Comparison of ENCODE assay signal across 13 mouse cellular contexts in the genomic region with DNA sequence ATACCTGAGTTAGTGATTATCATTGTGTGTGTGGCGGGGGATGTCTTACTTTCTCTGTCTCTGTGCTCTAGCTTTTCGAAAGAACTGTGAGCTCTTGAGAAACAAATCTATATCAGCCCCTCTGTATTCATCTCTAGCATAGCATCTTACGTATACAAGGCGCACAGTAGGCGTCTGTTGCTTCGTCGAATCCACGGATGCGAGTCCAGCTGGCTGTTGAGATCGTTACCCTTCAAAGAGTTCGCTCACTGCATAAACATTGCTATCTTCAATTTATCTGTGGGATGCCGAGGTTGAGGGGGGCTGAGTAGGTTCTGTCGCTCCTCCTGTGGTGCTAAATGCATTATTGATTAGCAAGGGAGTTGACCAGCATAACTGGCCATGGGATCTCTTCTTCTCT.
DNase-seq lines count a peak whose midpoint lies in the region; ATAC-seq and TF ChIP-seq lines count a peak whose summit lies in the region.
"Had no signal": no experiment of that assay in that cellular context is flagged by ENCODE, and none has a peak within 500 bp of the region (broad histone marks: within the 10 kb centered on the region; RNA-seq: fewer than 3 reads in every experiment).

No protein-coding gene starts in this region.

- 0 out of 2 replicates have a peak overlapping the region, but pooled peaks have one; percentile 29 for H3K9ac ChIP-seq in forebrain, embryonic 14.5 days (ENCODE audit: low read length)
- no peak overlapping the region for H3K9ac ChIP-seq in hindbrain, postnatal 0 days (replicated peaks; ENCODE audit: low read length)
- H3K9ac ChIP-seq in neural tube, embryonic 14.5 days (replicated peaks; ENCODE audit: low read depth, low read length), result no peak overlapping the region
- H3K9ac ChIP-seq in kidney, embryonic 15.5 days, result no peak overlapping the region
- H3K9ac ChIP-seq: heart, embryonic 13.5 days had no signal

- no peak overlapping the region for H3K4me3 ChIP-seq in layer of hippocampus, adult 2 months
- no peak overlapping the region for H3K4me3 ChIP-seq in forebrain, embryonic 14.5 days (ENCODE audit: low read depth, low read length)
- H3K4me3 ChIP-seq in hindbrain, postnatal 0 days (ENCODE audit: low read length), result no peak overlapping the region
- no peak overlapping the region for H3K4me3 ChIP-seq in neural tube, embryonic 14.5 days (ENCODE audit: low read depth, low read length)
- H3K4me3 ChIP-seq in kidney, embryonic 15.5 days (replicated peaks), result no peak overlapping the region
- H3K4me3 ChIP-seq: erythroblast, embryonic 14.5 days; heart, embryonic 13.5 days had no signal

- no peak for DNase-seq in layer of hippocampus, adult 2 months (ENCODE audit: low spot score in 2 of 2)
- DNase-seq in layer of hippocampus, adult 18-20 months (ENCODE audit: low spot score in 2 of 2), result no peak
- DNase-seq in forebrain, embryonic 14.5 days (ENCODE audit: low spot score), result peak; percentile 27
- DNase-seq in hindbrain, postnatal 0 days (ENCODE audit: low spot score), result no peak
- no peak for DNase-seq in cerebellum, postnatal 14 days
- no peak for DNase-seq in ovary, postnatal 10 days (ENCODE audit: low spot score)
- DNase-seq: cerebellum, adult 11 months; lung, postnatal 14 days; thymus, postnatal 14 days had no signal

- no peak for TF ChIP-seq CTCF in layer of hippocampus, adult 2 months (conservative IDR thresholded peaks at IDR 0.05)
- no peak for TF ChIP-seq CTCF in hindbrain, postnatal 0 days (IDR thresholded peaks at IDR 0.05; ENCODE audit: low read depth)

- H3K4me2 ChIP-seq in forebrain, embryonic 14.5 days (ENCODE audit: low read length), result peak overlapping the region; percentile 25; the same call in 1 of the 2 replicates
- 0 out of 2 replicates have a peak overlapping the region, but pooled peaks have one; percentile 11 for H3K4me2 ChIP-seq in hindbrain, postnatal 0 days (ENCODE audit: low read depth, low read length)
- H3K4me2 ChIP-seq in neural tube, embryonic 14.5 days (ENCODE audit: low read depth, low read length), result no peak overlapping the region
- H3K4me2 ChIP-seq in kidney, embryonic 15.5 days, result no peak overlapping the region
- H3K4me2 ChIP-seq: heart, embryonic 13.5 days had no signal

- H3K27ac ChIP-seq in layer of hippocampus, adult 2 months, result peak overlapping the region; percentile 12; the same call in 1 of the 2 replicates
- peak overlapping the region; percentile 94 for H3K27ac ChIP-seq in forebrain, embryonic 14.5 days (ENCODE audit: low read depth, low read length)
- peak overlapping the region; percentile 74 for H3K27ac ChIP-seq in hindbrain, postnatal 0 days
- H3K27ac ChIP-seq in neural tube, embryonic 14.5 days (ENCODE audit: low read depth, low read length), result peak overlapping the region; percentile 83
- no peak overlapping the region for H3K27ac ChIP-seq in kidney, embryonic 15.5 days
- H3K27ac ChIP-seq: heart, embryonic 13.5 days had no signal

- peaks cover 40% of the 10 kb centered on the region for H3K4me1 ChIP-seq in forebrain, embryonic 14.5 days (ENCODE audit: control insufficient read depth, insufficient read depth, low read length)
- peaks cover 16% of the 10 kb centered on the region; the same call in 1 of the 2 replicates for H3K4me1 ChIP-seq in hindbrain, postnatal 0 days (ENCODE audit: insufficient read depth, low read length)
- H3K4me1 ChIP-seq in neural tube, embryonic 14.5 days (ENCODE audit: control insufficient read depth, insufficient read depth, low read length), result peaks cover 6% of the 10 kb centered on the region; the same call in 1 of the 2 replicates
- 0 out of 2 replicates have a peak, but pooled peaks cover 5% of the 10 kb centered on the region for H3K4me1 ChIP-seq in kidney, embryonic 15.5 days

- no peaks in the 10 kb centered on the region for H3K27me3 ChIP-seq in forebrain, embryonic 14.5 days (replicated peaks; ENCODE audit: control insufficient read depth, insufficient read depth, low read length)
- no peaks in the 10 kb centered on the region for H3K27me3 ChIP-seq in hindbrain, postnatal 0 days (ENCODE audit: insufficient read depth, low read length)
- H3K27me3 ChIP-seq in neural tube, embryonic 14.5 days (ENCODE audit: control insufficient read depth, insufficient read depth, low read length), result no peaks in the 10 kb centered on the region
- H3K27me3 ChIP-seq in kidney, embryonic 15.5 days, result no peaks in the 10 kb centered on the region
- H3K27me3 ChIP-seq: heart, embryonic 13.5 days had no signal

- 67% methylated on average over 13 of the region's 13 CpGs for WGBS in forebrain, embryonic 14.5 days
- 58% methylated on average over 13 of the region's 13 CpGs for WGBS in hindbrain, postnatal 0 days
- WGBS in neural tube, embryonic 14.5 days, result 78% methylated on average over 13 of the region's 13 CpGs
- WGBS in kidney, embryonic 15.5 days, result 81% methylated on average over 13 of the region's 13 CpGs

- ATAC-seq in forebrain, embryonic 14.5 days, result no peak
- ATAC-seq in hindbrain, postnatal 0 days, result no peak; the same call in 1 of the 2 replicates
- no peak for ATAC-seq in neural tube, embryonic 14.5 days (ENCODE audit: low read depth)
- no peak for ATAC-seq in kidney, embryonic 15.5 days (replicated peaks; ENCODE audit: low FRiP score)

- H3K36me3 ChIP-seq in forebrain, embryonic 14.5 days (ENCODE audit: control insufficient read depth, insufficient read depth, low read length), result no peaks in the 10 kb centered on the region
- H3K36me3 ChIP-seq in hindbrain, postnatal 0 days (ENCODE audit: insufficient read depth, low read length), result no peaks in the 10 kb centered on the region
- no peaks in the 10 kb centered on the region for H3K36me3 ChIP-seq in neural tube, embryonic 14.5 days (ENCODE audit: control insufficient read depth, insufficient read depth, low read length)
- no peaks in the 10 kb centered on the region for H3K36me3 ChIP-seq in kidney, embryonic 15.5 days
- H3K36me3 ChIP-seq: heart, embryonic 13.5 days had no signal

- no peaks in the 10 kb centered on the region for H3K9me3 ChIP-seq in forebrain, embryonic 14.5 days (replicated peaks; ENCODE audit: control insufficient read depth, low read length)
- H3K9me3 ChIP-seq in hindbrain, postnatal 0 days (ENCODE audit: low read length), result no peaks in the 10 kb centered on the region
- H3K9me3 ChIP-seq in neural tube, embryonic 14.5 days (ENCODE audit: control insufficient read depth, low read length), result no peaks in the 10 kb centered on the region
- H3K9me3 ChIP-seq in kidney, embryonic 15.5 days (replicated peaks), result no peaks in the 10 kb centered on the region
- H3K9me3 ChIP-seq: heart, embryonic 13.5 days had no signal

Comparison
In these comparisons a context has a peak if more than half of its experiments do, and no peak if none do; other contexts are left out.
1. H3K4me2 ChIP-seq: peak in forebrain, embryonic 14.5 days (single experiment) and hindbrain, postnatal 0 days (single experiment); none in neural tube, embryonic 14.5 days (single experiment) and kidney, embryonic 15.5 days (single experiment).